Mouse (Mus musculus) small intestine, adult 2 months (tissue): ENCODE data around the gene Ccdc33.

ENCODE experiments used
- CTCF ChIP-seq: fragments of 200-500 bp; IDR thresholded peaks from 2 replicates; pipeline ENCODE4 v1.5.1; 2012; ENCODE audit warnings: low read depth, mild to moderate bottlenecking, control low read depth, inconsistent platforms, low read length, moderate library complexity, mixed read lengths; ENCODE audit not compliant: insufficient replicate concordance, insufficient read length; ENCODE audit errors: extremely low read depth
- POLR2A ChIP-seq: fragments of 200-500 bp; IDR thresholded peaks from 2 replicates; pipeline ENCODE4 v1.6.1; 2012; ENCODE audit warnings: low read depth, mild to moderate bottlenecking, control low read depth, inconsistent platforms, low read length, moderate library complexity

GRCm38 (mm10) chr9:57978858-57979257, 139.8 kb downstream of the Ccdc33 start:
- TF ChIP-seq CTCF, result no peak
- TF ChIP-seq POLR2A, result no peak
